Mouse (Mus musculus) inflammation-experienced regulatory T-cells, adult 16 weeks (primary cell): ENCODE results near the gene C2cd4b. TPM values are rescaled to one million over a fixed set of nuclear protein-coding genes. Genes with fewer than 3 reads are reported as not detected.

ENCODE experiments used
- polyA plus RNA-seq: library from polyadenylated mRNA; unstranded; fragments of 100-300 nt; shearing (Covaris generic); gene quantifications from one replicate; pipeline ENCODE4 v1.2.1, GENCODE M21; 2017

C2cd4b gene
- not detected for polyA plus RNA-seq

DNA sequence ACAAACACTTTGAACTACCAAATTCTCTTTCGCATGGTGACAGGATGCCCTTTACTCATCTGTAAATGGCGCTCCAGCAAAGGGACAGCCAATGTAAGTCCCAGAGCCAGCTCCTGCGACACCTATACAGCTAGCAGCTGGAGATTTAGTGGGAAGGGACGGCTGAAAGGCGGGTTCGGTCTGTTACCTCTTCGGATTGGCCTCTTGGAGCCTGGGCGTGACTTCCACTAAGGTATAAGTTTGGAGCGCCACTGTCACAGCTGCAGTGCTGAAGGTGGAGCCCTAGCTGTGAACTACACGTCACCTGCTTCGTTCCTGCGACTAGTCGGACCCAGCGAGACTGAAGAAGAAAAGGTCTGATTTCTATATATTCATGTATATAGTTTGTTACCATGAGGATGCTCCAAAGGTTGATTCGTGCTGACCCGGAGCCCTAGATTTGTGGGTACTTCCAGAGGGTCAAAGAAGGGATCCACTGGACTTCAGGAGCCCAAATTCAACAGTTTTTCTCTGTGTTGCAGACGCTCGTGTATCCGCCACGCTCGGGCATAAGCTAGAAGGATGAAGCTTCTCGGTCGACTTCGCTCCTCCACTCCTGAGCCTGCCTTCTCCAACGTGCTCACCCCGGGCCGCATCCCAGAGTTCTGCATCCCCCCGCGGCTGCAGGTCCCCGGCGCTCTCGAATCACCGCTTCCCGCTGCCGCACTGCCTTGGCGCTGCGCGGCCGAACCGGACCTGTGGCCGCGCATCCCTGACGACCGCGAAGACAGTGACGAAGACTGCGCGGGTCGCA, at the start of gene C2cd4b:
Gene C2cd4b, plus strand, starts transcription at position 275 of the 793 bp plus-strand sequence.

Other genes starting within 250 kb of the C2cd4b start
- 0.13 TPM for gene Tln2, start 199.7 kb upstream of the C2cd4b start, polyA plus RNA-seq
- not detected for gene C2cd4a, start 72.9 kb downstream of the C2cd4b start, polyA plus RNA-seq
- 23.4 TPM for gene Vps13c, start 81.0 kb downstream of the C2cd4b start, polyA plus RNA-seq